Mouse (Mus musculus) heart, adult 9 months (tissue): ENCODE measurements around the gene Rasgef1b.

Source experiments
- DNase-seq, 2 experiments: peaks; one replicate each; pipeline ENCODE4 v3.0.0; 2022; ENCODE audit warnings: low spot score in 2 of 2

Rasgef1b gene

GRCm38 (mm10) chr5:99602244-99603023 is 126.4 kb downstream of the Rasgef1b start:
- DNase-seq: no peak

GRCm38 (mm10) chr5:99599376-99599775 is 129.5 kb downstream of the Rasgef1b start:
- DNase-seq: no peak

- no peak for DNase-seq
Observed at GRCm38 (mm10) chr5:99598470-99599110, 130.3 kb downstream of the Rasgef1b start.

- no peak for DNase-seq
Observed at GRCm38 (mm10) chr5:99597701-99598100, 131.2 kb downstream of the Rasgef1b start.

- no peak for DNase-seq
Observed at GRCm38 (mm10) chr5:99591348-99591747, 137.5 kb downstream of the Rasgef1b start.

- DNase-seq: no peak
Observed at GRCm38 (mm10) chr5:99590539-99590938, 138.3 kb downstream of the Rasgef1b start.

GRCm38 (mm10) chr5:99587994-99588393 is 140.9 kb downstream of the Rasgef1b start:
- no peak for DNase-seq

GRCm38 (mm10) chr5:99587589-99587988 is 141.3 kb downstream of the Rasgef1b start:
- no peak for DNase-seq

GRCm38 (mm10) chr5:99586287-99586686 is 142.6 kb downstream of the Rasgef1b start:
- DNase-seq: no peak

GRCm38 (mm10) chr5:99585166-99585898 is 143.5 kb downstream of the Rasgef1b start:
- no peak for DNase-seq

GRCm38 (mm10) chr5:99584266-99584665 is 144.6 kb downstream of the Rasgef1b start:
- no peak for DNase-seq

GRCm38 (mm10) chr5:99582055-99582454 is 146.8 kb downstream of the Rasgef1b start:
- no peak for DNase-seq

- DNase-seq: peak; percentile 13 to 41
Observed at GRCm38 (mm10) chr5:99578692-99579091, 150.2 kb downstream of the Rasgef1b start.

GRCm38 (mm10) chr5:99575897-99576296 is 153.0 kb downstream of the Rasgef1b start:
- DNase-seq: peak; percentile 12 to 30

GRCm38 (mm10) chr5:99564501-99565323 is 164.2 kb downstream of the Rasgef1b start:
- DNase-seq: no peak

- no peak for DNase-seq
Observed at GRCm38 (mm10) chr5:99562096-99562495, 166.8 kb downstream of the Rasgef1b start.

GRCm38 (mm10) chr5:99559814-99560213 is 169.1 kb downstream of the Rasgef1b start:
- DNase-seq: no peak

GRCm38 (mm10) chr5:99558231-99558630 is 170.6 kb downstream of the Rasgef1b start:
- no peak for DNase-seq

GRCm38 (mm10) chr5:99552645-99553044 is 176.2 kb downstream of the Rasgef1b start:
- no peak for DNase-seq

- DNase-seq: no peak
Observed at GRCm38 (mm10) chr5:99544664-99545494, 184.0 kb downstream of the Rasgef1b start.
